Mouse (Mus musculus) ZHBTc4 (cell line): Measurements from ENCODE around the gene Mlf2.
"Not testable (repeated sequence)": the region's sequence is repeated elsewhere in the genome, so short reads cannot be mapped to it uniquely, and the experiment has no call there.

Source experiments
- DNase-seq: peaks from one replicate; pipeline ENCODE4 v3.0.0-alpha.2; 2011; ENCODE audit warnings: low read depth, low spot score

Mlf2 gene

GRCm38 (mm10) chr6:124930754-124931524 lies at the start of gene Mlf2:
Gene Mlf2, plus strand, starts transcription at chr6:124931386.
- peak; percentile 99 for DNase-seq

DNA sequence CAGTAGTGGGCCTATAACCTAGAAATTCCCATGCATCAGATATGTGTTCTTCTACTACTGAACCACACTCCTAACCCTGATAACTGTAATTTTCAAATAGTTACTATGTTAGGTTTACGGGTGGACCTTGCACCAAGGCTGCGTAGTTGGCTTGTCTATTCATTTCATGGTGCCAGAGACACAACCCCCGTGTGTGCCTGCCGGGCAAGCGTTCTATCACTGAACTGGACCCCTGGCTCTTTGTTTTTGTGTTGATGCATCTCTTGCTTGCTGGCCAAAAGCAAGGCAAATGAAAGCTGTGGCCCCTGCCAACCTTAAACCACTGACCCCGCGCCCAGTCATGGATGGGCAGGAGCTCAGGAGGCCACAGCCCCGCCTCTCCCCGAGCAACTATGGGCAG lies 49.4 kb upstream of the Mlf2 start:
- no peak for DNase-seq

- no peak for DNase-seq
These were observed 47.8 kb upstream of the Mlf2 start for GRCm38 (mm10) chr6:124883351-124883750.

DNA sequence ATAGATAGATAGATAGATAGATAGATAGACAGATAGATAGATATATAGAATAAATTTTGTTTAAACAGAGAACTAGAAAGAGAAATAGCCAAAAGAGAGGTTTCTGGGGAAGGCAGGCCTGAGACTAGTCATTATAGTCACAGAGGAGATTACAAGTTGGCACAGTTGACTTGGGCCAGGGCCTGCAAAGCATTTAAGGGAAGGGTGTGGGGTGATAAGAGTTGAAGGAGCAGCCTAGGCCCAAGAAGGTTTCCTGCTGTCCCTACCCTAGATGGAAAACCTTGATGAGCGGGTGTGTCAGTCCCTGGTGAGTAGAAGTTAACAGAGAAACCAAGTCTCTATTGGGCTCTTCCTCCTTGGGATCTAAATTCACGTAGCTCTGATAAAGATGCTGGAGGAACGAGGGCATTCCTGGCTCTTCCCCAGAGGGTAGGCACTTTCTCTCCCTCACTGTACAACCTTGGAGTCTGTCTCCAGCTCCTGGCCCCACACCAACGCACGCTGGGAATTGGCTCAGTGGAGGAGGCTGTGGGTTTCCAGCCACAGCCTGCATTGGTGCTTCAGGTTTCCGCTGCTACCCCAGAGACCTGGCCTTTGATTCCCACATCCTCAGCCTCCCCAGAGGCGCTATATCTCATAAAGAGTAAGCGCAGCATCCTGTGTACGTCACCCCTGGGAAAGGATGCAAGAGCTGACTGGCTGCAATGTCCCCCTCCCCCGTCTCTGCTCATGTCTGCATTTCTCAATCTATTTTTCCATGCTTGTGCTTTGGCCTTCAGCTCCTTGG lies 46.3 kb upstream of the Mlf2 start:
- DNase-seq: no peak

GRCm38 (mm10) chr6:124885956-124886381 lies 45.2 kb upstream of the Mlf2 start:
- no peak for DNase-seq

DNA sequence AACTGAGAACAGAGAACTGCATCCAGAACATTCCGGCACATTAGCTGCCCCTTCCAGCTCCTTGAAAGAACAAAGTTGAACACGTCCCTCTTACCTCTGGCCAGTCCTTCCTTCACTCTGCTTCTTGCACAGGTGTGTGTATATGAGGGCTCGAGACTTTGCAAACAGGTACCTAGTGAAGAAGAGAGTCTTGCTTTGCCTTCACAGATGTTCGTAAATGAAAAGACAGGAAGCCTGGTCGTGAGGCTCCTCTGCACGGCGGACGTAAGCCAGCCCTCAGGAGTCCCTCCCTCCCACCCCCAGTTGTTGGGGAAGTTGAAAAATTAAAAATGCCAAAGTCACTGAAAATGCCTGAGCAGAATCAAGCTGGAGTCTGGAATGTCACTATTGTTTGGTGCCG lies 43.2 kb upstream of the Mlf2 start, which contains the start of gene Cd4:
Gene Cd4, minus strand, starts transcription at position 236 of the 400 bp plus-strand sequence.
- no peak for DNase-seq

- no peak for DNase-seq
These were observed 42.5 kb upstream of the Mlf2 start for GRCm38 (mm10) chr6:124888555-124889125.

DNA sequence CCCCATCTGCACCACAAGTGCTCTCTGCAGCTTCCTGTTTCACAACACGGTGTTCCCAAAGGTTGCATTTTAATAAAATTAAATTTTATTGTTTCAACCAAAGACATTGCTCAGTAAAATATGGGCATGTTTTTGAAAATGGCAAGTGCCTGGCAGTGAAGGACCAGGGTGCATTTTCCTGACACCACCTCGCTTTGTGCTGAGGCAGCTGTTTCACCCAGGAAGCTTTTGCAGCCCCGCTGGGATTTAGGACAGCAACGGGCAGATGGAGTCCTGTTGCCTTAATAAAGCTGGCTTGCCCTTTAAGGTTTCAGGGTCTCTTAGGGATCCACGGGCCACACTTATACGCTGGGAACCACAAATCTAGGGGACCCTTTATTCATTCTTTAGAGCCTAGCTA lies 40.2 kb upstream of the Mlf2 start:
- DNase-seq: no peak

DNA sequence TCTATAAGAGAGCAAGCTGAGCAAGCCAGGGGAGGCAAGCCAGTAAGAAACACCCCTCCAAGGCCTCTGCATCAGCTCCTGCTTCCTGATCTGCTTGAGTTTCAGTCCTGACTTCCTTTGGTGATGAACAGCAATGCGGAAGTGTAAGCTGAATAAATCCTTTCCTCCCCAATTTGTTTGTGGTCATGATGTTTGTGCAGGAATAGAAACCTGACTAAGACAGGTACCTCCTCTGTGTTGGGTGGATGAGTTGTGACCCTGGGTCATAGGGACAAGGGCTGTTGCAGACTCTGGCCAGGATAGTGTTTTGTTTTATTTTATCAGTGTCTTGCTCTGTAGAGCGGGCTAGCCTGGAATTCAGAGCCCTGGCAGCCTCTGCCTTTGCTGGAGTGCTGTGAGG lies 37.1 kb upstream of the Mlf2 start:
- DNase-seq: not testable (repeated sequence)

GRCm38 (mm10) chr6:124898359-124898758 lies 32.8 kb upstream of the Mlf2 start:
- no peak for DNase-seq

- peak; percentile 35 for DNase-seq
These were observed 31.0 kb upstream of the Mlf2 start for GRCm38 (mm10) chr6:124900056-124900800.

DNA sequence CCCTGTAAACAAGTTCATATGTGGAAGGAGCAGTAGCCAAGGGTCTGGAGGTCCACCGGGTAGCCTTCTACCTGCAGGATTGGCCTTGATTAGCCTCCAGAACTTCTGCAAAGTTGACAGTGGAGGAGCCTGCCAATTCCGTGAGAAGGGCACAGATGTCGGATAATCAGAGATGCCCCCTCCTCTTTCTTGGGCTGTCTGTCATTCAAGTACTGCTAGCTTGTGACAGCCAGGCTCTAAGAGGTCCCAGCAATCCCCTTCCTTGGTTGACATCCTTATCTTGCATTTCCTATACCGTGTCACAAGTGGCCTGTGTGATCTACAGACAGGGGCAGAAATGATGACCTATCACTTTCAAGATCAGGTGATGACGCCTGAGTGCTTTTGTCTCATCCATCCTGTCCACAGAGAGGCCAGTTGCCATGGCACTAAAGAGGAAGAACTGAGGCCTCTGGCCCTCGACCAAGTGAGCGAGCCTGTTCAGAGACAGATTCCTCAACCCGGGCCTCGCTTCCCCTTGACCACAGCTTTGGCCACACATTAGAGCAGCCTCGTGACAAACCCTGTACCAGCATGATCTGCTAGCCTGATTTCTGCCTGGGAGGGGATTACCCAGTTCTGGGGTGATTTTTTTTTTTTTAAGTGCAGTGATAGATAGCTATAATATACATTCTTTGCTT lies 30.2 kb upstream of the Mlf2 start:
- no peak for DNase-seq

- DNase-seq: no peak
These were observed 29.3 kb upstream of the Mlf2 start for GRCm38 (mm10) chr6:124901851-124902250.

GRCm38 (mm10) chr6:124903580-124904151 lies 27.5 kb upstream of the Mlf2 start:
- DNase-seq: peak; percentile 96

- peak; percentile 90 for DNase-seq
These were observed 26.8 kb upstream of the Mlf2 start for GRCm38 (mm10) chr6:124904161-124904981.

DNA sequence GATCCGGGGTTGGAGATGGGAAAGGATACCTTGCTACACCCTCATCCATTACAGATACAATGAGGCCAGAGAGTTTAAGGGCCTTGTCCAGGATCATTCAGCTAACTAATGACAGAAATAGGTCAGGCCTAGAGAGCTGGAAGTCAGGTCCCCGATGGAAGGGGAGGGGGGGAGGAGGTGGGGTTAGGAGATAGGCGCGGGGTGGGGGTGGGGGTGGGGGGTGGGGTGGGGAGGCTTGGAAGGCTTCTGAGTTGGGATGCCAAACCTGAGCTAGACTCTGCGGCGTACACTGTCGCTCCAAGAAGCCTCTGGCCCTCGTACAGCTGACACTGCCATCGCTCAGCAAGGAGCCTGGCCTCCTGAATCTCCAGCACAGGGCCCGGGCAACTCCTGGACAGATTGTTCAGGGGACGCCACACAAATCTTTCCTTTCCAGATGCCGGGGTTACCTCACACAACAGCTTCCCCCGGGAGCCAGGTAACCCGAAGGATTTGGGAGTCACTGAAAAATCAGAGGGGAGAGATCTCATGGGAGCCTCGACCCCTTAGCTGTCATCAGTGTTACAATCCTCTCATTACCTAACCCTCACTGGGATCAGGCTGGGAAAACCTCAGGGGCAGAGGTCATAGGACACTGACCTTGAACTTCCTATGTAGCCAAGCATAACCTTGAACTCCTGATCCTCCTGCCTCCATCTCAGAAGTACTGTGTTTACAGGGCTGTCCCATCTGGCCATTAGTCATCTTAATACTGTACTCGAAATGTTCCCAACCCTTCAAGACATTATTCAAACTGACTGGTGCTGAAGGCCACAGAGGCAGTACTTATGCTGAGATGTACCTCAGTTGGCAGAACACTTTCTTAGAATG lies 26.0 kb upstream of the Mlf2 start:
- no peak for DNase-seq

DNA sequence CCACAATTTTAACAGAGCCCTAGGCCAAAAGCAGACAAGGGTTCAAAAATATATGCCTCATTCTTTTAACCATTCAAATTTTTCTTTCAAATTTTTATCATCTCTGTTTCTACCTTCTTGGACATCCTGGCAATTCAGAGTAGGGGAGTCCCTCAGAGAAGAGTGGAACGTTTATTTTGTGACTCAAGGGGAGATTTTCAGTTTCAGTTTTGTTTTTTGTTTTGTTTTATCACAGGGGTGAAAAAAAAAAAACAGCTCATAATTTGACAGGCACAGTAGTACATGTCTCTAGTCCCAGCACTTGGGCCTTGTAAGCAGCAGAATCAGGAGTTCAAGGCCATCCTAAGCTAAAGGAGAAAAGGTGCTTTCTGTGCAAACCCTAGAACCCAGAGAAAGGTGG lies 23.4 kb upstream of the Mlf2 start:
- no peak for DNase-seq

- DNase-seq: peak; percentile 84
These were observed 21.2 kb upstream of the Mlf2 start for GRCm38 (mm10) chr6:124910032-124910431.
